Mouse (Mus musculus) layer of hippocampus, postnatal 10 days (tissue): ENCODE data around the gene Dab1. TPM values are rescaled to one million over a fixed set of nuclear protein-coding genes. Genes with fewer than 3 reads are reported as not detected.

Source experiments
- DNase-seq, 2 experiments: peaks; one replicate each; pipeline ENCODE4 v3.0.0; 2021; ENCODE audit warnings: low spot score in 2 of 2
- total RNA-seq, 2 experiments: library from RNA; stranded (reverse); gene quantifications; 2 replicates each; pipeline ENCODE4 v1.2.3; 2021

Dab1 gene
- total RNA-seq, 2 experiments from 2014 or later = 147 to 158 TPM

DNA sequence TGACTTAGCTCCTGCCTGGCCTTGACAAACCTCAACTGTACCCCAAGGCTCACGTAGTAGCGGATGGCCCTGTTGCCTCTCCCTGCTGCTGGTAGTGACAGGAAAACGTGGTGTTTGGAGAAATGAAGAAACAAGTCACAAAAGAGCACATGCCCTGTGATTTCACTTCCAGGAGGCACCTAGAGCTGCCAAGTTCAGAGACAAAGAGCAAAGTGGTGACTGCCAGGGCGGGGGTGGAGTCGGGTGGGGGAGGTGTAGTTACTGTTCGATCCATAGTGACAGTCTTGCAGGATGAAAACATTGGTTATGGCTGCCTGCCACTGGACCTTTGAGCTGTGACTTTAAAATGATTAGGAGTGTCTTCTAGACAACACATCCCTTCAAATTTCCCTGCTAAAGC, 599.6 kb downstream of the Dab1 start:
- peak; percentile 19 to 33 for DNase-seq

DNA sequence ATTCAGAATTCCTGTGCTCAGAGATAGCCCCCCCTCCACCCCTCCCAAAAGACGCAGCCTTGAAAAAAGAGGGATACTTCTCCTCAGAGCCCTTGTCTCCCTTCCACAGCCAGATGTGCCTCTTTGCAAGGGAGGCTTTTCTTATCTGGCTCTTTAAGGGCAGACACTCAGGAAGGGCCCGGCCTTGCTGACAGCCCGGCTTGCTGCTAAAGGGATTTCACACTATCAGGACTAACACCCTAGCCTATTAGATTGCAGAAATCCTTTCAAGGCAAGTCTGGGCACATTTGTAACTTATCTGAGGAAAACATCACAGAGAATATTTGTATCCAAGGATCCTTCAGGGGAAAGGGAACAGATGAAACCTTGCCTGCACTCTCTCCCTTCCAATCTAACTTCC, 600.9 kb downstream of the Dab1 start:
- no peak for DNase-seq

DNA sequence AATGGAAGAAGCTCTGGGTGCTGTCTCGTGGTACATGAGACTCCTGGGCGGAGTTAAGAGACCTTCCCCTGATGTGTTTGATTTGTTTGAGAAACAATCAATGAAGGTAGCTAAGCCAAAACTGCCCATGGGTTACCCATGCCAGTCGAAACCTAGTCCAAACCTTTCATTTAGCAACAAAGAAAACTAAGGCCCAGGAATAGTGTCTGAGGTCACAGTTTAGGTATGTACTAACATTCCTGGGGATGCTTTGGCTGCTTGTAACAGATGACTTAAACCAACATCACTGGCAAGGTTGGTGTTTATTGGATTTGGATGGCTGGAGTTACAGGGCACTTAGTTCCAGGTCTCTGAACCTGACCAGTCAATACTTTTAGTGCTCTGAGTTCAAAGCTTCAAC, 610.1 kb downstream of the Dab1 start:
- no peak for DNase-seq

DNA sequence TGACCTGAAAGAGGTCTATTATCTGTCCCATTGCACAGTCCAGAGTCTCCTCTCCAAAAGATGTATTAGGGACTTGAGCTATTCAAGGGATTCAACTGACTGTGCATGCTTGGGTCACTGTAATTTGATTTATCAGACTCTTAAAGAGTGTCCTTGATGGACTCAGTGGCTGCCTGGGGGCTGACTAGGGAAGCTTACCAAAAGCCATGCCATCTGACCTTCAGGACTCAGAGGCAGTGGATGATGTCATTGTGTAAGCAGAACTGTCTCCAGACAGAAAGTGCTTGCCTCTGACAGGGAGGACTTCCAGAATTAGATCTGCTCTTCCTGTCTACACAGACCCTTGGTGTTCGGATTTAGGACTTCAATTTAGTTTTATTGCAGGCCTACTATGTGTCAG, 627.3 kb downstream of the Dab1 start:
- no peak for DNase-seq

DNA sequence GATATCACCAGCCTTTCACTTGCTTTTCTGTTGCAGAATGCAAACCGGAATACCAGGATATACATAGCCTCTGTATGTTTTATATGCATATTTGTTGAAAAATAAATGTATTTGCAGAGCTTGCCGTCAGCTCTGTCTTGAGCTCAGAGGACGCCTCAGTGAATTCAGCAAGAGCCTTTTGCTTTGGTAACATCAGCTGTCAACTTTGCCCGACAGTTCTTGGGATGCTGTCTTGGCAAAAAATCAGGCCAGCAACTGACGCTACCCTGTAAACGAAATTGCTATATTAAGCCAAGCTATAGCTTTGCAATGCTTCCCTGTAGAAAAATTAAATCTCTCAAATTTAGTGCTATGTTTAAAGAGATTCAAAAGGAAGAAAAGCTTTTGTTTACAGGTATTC, 630.3 kb downstream of the Dab1 start:
- no peak for DNase-seq

DNA sequence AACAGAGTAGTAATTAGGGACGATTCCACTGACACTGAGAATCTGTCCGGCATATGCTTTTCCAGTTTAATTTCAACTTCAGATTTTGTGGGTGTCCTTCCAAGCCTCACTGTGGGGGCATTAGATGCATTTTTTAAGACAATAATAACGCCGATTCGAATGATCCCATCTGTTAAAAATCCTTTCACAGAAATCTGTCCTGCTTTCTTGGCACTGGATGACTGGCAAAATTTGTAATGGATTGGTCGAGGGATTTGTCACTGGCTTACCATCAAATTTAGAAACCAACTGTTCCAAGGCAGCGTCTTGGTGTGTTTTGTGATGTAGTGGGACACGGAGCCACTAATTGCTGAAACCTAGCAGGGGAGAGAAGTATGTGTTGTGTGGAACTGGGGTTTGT, 638.6 kb downstream of the Dab1 start:
- DNase-seq = no peak

DNA sequence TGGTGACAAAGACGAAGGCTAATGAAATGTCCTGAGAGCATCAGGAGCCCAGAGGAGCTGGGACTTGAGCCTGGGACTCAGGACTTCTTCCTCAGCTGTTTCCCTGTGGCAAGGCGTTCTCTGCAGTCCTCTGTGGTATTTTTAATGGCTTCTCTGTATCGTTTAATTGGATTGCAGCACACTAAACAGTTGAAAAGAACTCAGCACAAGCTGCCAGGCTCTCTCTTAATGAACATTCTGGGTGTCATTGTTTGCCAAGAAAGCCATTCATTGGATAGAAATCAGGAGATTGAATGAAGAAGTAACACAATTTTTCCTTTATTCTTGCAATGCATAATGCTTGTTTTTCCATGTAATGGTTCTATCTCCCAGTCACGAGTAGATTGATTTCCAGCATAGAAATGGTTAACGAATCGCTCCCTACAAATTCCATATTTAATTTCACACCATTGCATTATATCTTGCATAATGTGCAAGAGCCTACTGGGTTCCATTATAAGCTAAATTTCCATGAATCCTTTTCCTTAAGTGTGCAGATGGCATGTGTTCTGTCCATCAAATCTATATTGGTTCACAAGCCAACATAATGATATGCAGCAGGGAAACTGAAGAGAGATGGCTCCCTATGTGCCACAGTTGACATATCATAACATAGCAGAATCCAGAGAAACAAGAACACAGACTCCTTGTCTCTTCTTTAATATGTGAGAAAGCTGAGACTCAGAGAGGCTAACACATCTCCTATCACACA, 650.4 kb downstream of the Dab1 start:
- no peak for DNase-seq

DNA sequence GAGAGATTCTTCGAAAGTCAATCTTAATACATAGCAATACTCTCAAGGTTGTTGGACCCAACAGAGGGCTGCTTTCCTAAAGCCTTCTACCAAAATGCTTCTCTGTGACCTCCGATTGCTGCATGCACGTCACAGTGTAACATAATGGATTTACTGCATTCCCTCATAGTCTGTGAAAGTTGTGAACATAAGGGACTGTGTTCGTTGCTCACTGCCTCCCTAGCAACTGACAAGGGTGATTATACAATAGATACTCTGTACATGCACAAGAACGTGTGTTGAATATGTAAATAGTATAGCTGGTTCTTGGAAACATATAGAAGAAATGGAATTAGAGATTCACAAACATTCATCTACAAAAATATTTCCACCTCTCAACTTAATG, 651.0 kb downstream of the Dab1 start:
- no peak for DNase-seq

DNA sequence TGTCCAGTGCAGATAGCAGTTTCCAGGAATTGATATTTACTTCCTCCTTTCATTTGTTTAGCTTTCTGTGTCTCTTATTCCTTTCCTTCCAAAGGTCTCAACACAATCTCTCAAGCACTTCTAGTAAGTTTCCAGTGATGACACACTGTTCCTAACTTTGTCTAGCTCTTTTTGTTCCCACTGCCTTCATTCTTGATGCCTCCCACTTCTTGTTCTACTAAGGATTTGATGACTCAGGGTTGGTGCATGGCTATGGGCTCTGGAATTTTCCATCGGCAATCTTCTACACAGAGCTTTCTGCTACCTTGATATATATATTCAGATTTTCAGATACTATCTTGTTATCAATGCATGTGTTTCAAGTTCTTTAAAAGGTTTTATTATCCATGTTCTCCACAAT, 656.1 kb downstream of the Dab1 start:
- no peak for DNase-seq

DNA sequence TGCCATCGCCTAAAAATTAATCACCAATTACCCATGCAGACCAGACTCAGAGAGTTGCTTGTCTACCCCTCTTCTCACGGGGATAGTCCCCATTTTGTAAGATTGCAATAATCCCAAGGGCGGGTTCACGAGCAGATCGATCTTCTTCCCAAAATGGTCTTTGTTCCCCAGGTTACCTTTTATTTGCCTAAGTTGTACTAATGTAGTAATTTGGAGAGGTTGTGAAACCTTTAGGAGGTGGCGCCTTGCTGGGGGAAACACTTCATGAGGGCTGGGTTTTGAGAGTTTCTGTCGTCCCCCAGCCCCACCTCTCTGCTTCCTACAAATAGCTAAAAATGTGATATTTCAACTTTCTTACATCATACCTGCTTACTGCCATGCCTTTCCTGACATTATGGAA, 657.8 kb downstream of the Dab1 start:
- DNase-seq = no peak

DNA sequence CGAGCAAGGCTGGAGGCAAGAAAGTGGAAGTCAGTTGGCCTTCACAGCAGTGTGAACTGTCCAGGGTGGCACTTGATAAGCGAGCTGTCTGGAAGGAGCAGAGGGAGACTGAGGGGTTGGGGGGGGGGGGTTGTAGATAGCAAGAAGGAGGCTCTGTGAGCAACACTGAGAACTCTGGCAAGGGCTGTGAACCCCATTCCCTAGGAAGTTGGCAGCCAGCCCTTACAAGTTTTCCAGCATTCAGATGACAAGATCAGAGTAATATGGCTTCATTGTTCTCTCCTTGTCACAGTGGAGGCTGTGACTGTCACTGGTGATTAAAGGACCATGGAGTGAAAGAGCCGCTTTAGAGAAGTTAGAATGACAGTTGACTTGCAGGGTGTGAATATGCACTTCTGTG, 662.4 kb downstream of the Dab1 start:
- no peak for DNase-seq

DNA sequence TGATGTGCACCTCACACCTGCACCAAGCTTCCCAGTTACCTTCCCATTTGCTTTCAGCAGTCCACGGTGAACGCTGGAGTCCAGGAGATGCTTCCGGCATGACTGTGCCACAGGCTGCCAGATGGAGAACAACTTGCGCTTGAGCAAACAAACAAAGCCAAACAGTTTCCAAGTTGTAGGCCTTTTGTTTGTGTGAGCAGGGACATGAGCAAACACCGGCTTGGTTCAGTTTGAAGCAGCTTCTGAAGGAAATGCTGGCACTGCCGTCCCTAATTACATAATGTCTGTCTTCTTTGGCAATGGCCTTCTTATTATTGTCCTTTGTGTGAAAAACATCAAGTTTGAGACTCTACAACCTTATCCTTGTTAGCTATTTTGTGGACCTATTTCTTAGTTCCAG, 664.7 kb downstream of the Dab1 start:
- peak in 1 of 2 experiments; percentile 18 for DNase-seq

DNA sequence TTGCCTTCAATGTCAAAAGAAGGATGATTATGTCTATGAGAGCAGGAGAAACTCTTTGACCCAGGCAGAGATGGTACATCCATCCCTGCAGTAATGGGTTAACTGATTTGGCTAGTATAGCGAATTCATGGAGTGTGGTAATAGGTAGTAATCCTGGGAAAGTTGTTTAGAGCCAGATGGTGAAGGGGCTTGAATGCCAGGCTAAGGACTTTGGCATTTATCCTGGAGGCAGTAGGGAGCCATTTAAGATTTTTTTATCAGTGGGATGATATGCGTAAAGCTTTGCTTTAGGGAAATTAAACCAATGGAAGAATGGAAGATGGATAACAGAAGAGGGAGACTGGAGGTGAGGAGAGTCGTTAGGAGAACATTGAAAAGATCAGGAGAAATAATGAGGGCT, 669.2 kb downstream of the Dab1 start:
- DNase-seq = no peak

DNA sequence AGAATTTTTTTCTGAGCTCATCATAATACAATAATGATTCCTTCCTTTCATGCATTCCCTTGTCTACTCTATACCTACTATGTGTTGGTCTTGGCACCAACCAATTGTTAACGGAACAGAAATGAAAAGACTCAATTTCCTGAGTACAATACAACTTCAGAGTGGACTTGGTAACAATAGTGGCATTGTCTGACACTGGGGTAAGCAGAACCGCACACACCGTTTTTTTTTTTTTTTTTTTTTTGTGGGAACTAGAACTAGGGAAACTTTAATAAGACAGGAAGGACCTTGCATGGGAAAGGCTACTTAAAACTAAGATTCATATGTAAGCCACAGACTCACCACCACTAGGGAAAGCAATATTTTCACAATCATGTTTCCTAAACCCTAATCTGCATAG, 682.6 kb downstream of the Dab1 start:
- DNase-seq = no peak

DNA sequence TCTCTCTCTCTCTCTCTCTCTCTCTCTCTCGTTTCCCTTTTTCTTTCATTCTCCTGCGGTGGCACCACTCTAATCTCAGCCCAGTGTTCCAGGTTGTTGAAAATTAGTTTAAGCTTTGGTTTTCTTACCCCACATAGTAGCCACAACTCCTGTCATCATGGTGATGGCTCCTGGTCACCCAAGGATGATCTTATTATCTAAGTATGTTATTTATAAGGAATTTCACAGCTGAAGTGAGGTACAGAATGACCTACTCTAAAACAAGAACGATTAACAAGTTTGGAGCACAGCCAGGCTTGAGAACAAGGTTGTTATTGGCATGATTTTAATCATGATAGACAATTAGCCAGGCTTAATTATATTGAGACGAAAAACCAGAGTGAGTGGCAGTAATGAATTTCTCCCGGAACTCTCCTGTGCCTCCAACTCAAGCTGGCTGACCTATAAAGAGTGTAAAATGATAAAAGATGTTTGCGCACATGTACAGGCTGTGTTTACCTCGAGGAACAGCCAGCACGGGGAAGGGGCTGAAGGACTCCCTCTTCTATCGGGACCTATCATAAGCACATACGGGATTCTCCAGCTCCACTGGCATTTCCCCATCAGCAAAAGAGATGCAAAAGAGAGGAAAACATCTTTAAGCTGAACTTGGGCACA, 684.0 kb downstream of the Dab1 start:
- DNase-seq = peak in 1 of 2 experiments; percentile 13

DNA sequence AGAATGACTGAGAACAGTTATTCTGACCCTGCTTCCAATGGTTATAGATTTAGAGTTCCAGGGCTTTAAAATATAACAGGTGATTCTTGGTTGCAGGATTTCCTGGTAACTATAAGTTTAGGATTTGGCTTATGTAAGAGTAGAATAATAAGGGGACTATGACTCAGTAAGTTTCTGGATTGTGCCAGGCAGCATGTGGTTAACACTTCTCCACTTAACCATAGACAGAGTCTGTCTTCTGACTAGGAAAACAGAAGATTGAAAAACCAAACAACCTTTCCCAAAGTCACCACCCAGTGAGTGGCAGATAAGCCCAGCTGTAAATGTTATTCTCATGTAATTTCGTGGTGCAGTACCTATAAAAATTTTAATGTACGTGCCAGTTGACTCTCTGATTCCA, 688.6 kb downstream of the Dab1 start:
- no peak for DNase-seq

DNA sequence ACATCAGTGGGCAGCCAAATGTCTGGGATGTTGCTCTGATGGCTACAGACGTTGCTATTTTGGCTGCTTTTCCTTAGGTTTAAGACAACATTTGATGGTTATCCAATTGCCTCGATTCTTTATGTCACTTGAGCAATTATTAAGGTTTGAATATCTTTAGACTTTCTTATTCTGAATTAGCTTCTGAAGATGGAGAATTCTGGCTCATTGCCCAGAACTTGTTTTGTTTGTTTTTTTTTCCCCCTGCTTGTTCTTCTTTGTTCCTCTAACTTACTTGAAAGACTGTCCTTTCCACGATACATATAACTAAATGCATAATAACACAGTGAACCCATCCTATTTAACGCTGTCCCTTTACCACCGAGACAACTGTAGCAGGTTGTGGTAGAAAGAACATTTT, 707.1 kb downstream of the Dab1 start:
- DNase-seq = no peak

DNA sequence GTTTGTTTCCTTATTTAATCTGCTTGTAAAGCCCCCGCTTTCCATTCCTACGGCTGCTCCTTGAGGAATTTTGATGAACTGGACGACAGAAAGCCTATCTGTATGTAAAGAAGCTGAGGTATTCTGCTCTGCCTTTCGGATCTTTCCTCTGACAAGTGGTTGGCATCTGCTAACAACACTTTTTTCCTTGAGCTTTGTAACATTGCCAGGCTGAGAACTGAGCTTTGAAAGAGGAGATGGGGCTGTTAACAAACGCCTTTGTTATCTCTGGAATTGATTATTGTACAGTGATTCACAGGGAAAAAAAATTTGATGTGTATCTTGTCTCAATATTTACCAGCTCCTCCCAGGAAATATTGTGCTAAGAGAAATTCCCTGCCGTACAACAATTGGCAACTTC, 712.7 kb downstream of the Dab1 start:
- DNase-seq = no peak

DNA sequence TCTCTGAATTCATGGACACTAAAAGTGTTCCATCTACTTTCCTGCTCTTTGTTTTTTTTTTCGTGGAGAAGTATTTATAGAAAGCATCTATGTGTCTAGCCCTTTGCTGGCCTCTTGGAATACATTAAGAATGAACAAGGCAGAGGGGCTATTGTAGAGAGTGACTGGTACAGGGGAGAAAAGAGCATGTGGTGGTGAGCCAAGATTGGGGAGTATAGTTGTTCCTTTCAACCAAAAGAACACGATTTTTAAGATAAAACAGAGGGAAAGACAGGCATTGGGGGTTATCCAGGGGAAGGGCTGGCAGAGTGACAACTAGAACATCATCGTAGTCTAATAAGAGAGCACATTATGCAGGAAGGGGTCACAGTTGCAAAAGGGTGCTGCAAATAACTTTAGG, 713.2 kb downstream of the Dab1 start:
- DNase-seq = no peak

DNA sequence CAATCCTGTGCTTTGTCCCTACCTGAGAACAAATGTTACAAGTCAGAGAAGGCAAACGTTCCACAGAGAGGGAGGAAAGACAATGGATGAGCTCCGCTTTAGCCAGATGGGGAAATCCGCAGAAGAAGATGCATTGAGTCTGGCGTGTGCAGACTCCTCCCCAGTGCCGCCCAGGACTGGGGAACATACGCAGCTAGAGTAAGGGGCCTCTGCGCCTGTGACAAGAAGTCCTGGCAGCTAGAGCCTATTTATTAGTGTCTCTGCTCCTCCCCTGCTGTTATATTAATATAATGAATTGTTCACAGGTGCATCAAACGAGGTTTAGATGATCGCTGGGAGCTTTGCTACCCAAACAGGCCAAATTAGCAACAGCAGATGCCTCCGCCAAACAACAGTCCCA, 718.1 kb downstream of the Dab1 start:
- DNase-seq = peak in 1 of 2 experiments; percentile 15

DNA sequence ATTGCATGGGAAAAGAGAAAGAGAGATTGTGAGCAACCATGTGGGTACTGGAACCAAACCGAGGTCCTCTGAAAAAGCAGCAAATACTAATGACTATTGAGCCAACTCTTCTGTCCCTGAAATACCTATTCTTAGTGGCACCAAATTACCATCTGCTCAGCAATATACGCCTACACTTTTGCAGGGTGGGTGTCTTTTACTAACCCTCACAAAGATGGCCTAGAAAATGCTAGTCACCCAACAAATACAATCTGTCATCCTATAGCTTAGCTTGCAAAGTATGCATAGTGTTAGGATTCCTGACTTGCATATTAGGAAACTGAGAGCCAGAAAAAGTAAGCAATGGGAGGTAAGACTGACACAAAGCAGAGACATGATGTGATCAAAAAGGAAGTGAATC, 719.2 kb downstream of the Dab1 start:
- DNase-seq = no peak

DNA sequence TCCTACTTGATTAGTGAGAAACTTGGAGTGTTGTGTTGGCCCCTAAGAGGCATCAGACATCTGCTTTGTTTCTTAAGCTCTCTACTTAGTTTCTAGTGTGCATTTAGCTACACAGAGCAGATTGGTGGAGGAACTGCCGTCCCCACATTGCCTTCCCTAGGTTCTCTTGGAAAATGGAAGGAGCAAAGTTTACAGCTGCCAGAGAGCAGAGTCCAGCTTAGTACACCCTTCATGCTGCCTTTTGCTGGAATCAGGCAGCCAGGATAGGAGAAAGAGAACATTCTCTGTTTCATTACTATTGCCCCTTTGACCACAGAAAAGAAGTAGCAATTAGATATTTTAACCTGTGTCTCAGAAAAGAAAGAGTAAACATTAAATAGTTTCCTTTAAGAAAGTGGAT, 742.2 kb downstream of the Dab1 start:
- DNase-seq = no peak

DNA sequence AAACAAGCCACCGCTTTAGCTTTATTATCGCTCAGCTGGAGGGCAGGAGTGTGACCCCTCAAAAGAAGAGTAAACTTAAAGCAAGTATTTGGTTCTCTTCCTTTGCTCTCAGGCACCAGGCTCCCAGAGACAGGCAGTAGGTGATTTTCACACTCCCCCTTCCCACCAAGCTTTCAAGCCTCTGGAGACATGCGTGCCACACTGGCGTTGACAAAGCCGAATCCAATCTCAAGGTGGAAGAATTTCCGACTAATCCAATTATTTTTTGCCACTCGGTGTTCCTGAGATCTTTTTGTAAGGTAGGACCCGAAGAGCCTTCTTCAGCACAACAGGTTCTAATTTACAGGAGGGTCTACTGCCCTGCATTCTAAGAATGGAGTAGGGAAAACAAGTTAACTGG, 747.3 kb downstream of the Dab1 start:
- DNase-seq = no peak
